Mouse (Mus musculus): ENCODE results near the gene Cluap1. TPM values are rescaled to one million over a fixed set of nuclear protein-coding genes. Genes with fewer than 3 reads are reported as not detected.

Cluap1 gene
- polyA plus RNA-seq, 1 experiment, result 34.6 TPM

- no peak for TF ChIP-seq GATA1 (IDR thresholded peaks at IDR 0.05; ENCODE audit: low read length)
These were observed 12.2 kb downstream of the Cluap1 start for GRCm38 (mm10) chr16:3920756-3921155.

- no peak for TF ChIP-seq GATA1 (IDR thresholded peaks at IDR 0.05; ENCODE audit: low read length)
These were observed 14.9 kb downstream of the Cluap1 start for GRCm38 (mm10) chr16:3923515-3923914.

- TF ChIP-seq GATA1 (IDR thresholded peaks at IDR 0.05; ENCODE audit: low read length), result no peak
These were observed 15.4 kb downstream of the Cluap1 start for GRCm38 (mm10) chr16:3923966-3924365.

GRCm38 (mm10) chr16:3928582-3928981 is 20.0 kb downstream of the Cluap1 start:
- TF ChIP-seq GATA1 (IDR thresholded peaks at IDR 0.05; ENCODE audit: low read length), result no peak

GRCm38 (mm10) chr16:3929151-3929550 is 20.6 kb downstream of the Cluap1 start:
- TF ChIP-seq GATA1 (IDR thresholded peaks at IDR 0.05; ENCODE audit: low read length), result no peak

GRCm38 (mm10) chr16:3933536-3933935 is 24.9 kb downstream of the Cluap1 start:
- TF ChIP-seq GATA1 (IDR thresholded peaks at IDR 0.05; ENCODE audit: low read length), result no peak

- no peak for TF ChIP-seq GATA1 (IDR thresholded peaks at IDR 0.05; ENCODE audit: low read length)
These were observed 25.5 kb downstream of the Cluap1 start for GRCm38 (mm10) chr16:3934091-3934490.

- no peak for TF ChIP-seq GATA1 (IDR thresholded peaks at IDR 0.05; ENCODE audit: low read length)
These were observed 26.1 kb downstream of the Cluap1 start for GRCm38 (mm10) chr16:3934701-3935100.

GRCm38 (mm10) chr16:3951141-3951540 is 42.5 kb downstream of the Cluap1 start:
- no peak for TF ChIP-seq GATA1 (IDR thresholded peaks at IDR 0.05; ENCODE audit: low read length)

- no peak for TF ChIP-seq GATA1 (IDR thresholded peaks at IDR 0.05; ENCODE audit: low read length)
These were observed 47.8 kb downstream of the Cluap1 start for GRCm38 (mm10) chr16:3956369-3956768.

- no peak for TF ChIP-seq GATA1 (IDR thresholded peaks at IDR 0.05; ENCODE audit: low read length)
These were observed 50.7 kb downstream of the Cluap1 start for GRCm38 (mm10) chr16:3959261-3959660.

GRCm38 (mm10) chr16:3964990-3965389 is 56.4 kb downstream of the Cluap1 start:
- no peak for TF ChIP-seq GATA1 (IDR thresholded peaks at IDR 0.05; ENCODE audit: low read length)

- no peak for TF ChIP-seq GATA1 (IDR thresholded peaks at IDR 0.05; ENCODE audit: low read length)
These were observed 56.9 kb downstream of the Cluap1 start for GRCm38 (mm10) chr16:3965534-3965933.

- TF ChIP-seq GATA1 (IDR thresholded peaks at IDR 0.05; ENCODE audit: low read length), result no peak
These were observed 67.1 kb downstream of the Cluap1 start for GRCm38 (mm10) chr16:3975658-3976057.

- TF ChIP-seq GATA1 (IDR thresholded peaks at IDR 0.05; ENCODE audit: low read length), result no peak
These were observed 67.7 kb downstream of the Cluap1 start, which contains the start of gene Nlrc3 for GRCm38 (mm10) chr16:3976251-3976671. Gene Nlrc3 (minus strand): TSS chr16:3976632.

GRCm38 (mm10) chr16:3976712-3977111 is 68.1 kb downstream of the Cluap1 start:
- no peak for TF ChIP-seq GATA1 (IDR thresholded peaks at IDR 0.05; ENCODE audit: low read length)

- TF ChIP-seq GATA1 (IDR thresholded peaks at IDR 0.05; ENCODE audit: low read length), result no peak
These were observed 73.6 kb downstream of the Cluap1 start for GRCm38 (mm10) chr16:3982173-3982572.

- TF ChIP-seq GATA1 (IDR thresholded peaks at IDR 0.05; ENCODE audit: low read length), result no peak
These were observed 74.6 kb downstream of the Cluap1 start for GRCm38 (mm10) chr16:3983146-3983700.
